Mouse (Mus musculus) MEL (cell line): ENCODE results near the gene Pam16. TPM values are rescaled to one million over a fixed set of nuclear protein-coding genes. Genes with fewer than 3 reads are reported as not detected.

Experiments used
- DNase-seq: peaks from one replicate; pipeline ENCODE4 v3.0.0; 2011; ENCODE audit warnings: low read depth, low spot score
- H3K27ac ChIP-seq: 2 replicates; pipeline ENCODE4 v1.5.1; 2012; ENCODE audit warnings: low read depth, mild to moderate bottlenecking, control low read depth, low read length, moderate library complexity; ENCODE audit not compliant: control insufficient read depth
- H3K27me3 ChIP-seq, 2 experiments: fragments of 150-350 bp in 1 of 2; sonication (generic) in 1 of 2; 2 replicates each; pipeline ENCODE4 v1.6.1; 2012; ENCODE audit warnings: low read length in 2 of 2, mild to moderate bottlenecking in 2 of 2, improper control_type of control experiment in 1 of 2, moderate library complexity in 1 of 2; ENCODE audit not compliant: insufficient read depth in 2 of 2, control insufficient read depth in 1 of 2
- H3K36me3 ChIP-seq, 2 experiments: 2 replicates each; pipeline ENCODE4 v1.6.1; 2012 to 2014; ENCODE audit warnings: low read length in 2 of 2, improper control_type of control experiment in 1 of 2, inconsistent platforms in 1 of 2, mild to moderate bottlenecking in 1 of 2; ENCODE audit not compliant: insufficient read depth in 2 of 2, control insufficient read depth in 1 of 2
- H3K4me1 ChIP-seq, 2 experiments: fragments of 150-350 bp in 1 of 2; sonication (generic) in 1 of 2; 2 replicates each; pipeline ENCODE4 v1.6.1; 2012; ENCODE audit warnings: low read length in 2 of 2, improper control_type of control experiment in 1 of 2, mild to moderate bottlenecking in 1 of 2; ENCODE audit not compliant: insufficient read depth in 2 of 2, control insufficient read depth in 1 of 2
- H3K4me3 ChIP-seq, 2 experiments: fragments of 150-350 bp in 1 of 2; sonication (generic) in 1 of 2; 2 replicates each; pipeline ENCODE4 v1.5.1; 2012; ENCODE audit warnings: low read depth in 2 of 2, low read length in 2 of 2, mild to moderate bottlenecking in 2 of 2, moderate library complexity in 2 of 2, control low read depth in 1 of 2, improper control_type of control experiment in 1 of 2; ENCODE audit not compliant: control insufficient read depth in 1 of 2, insufficient read depth in 1 of 2
- H3K79me2 ChIP-seq: 2 replicates; pipeline ENCODE4 v1.6.1; 2012; ENCODE audit warnings: mild to moderate bottlenecking, low read length, moderate library complexity; ENCODE audit not compliant: control insufficient read depth, poor library complexity, insufficient read depth
- H3K9ac ChIP-seq: 2 replicates; pipeline ENCODE4 v1.6.1; 2012; ENCODE audit warnings: low read depth, mild to moderate bottlenecking, control low read depth, low read length, moderate library complexity; ENCODE audit not compliant: control insufficient read depth, poor library complexity, severe bottlenecking
- H3K9me3 ChIP-seq: fragments of 150-350 bp; sonication (generic); replicated peaks from 2 replicates; pipeline ENCODE4 v1.6.1; 2012; ENCODE audit warnings: mild to moderate bottlenecking, low read length, improper control_type of control experiment, moderate library complexity; ENCODE audit not compliant: insufficient read depth
- BHLHE40 ChIP-seq: IDR thresholded peaks from 2 replicates; pipeline ENCODE4 v1.6.1; 2012; ENCODE audit warnings: low read depth, mild to moderate bottlenecking, inconsistent platforms, low read length, improper control_type of control experiment, borderline replicate concordance
- CHD1 ChIP-seq: IDR thresholded peaks from 2 replicates; pipeline ENCODE4 v1.6.1; 2012; ENCODE audit warnings: low read depth, mild to moderate bottlenecking, inconsistent platforms, low read length, improper control_type of control experiment
- ELF1 ChIP-seq: IDR thresholded peaks from 2 replicates; pipeline ENCODE4 v1.6.1; 2014; ENCODE audit warnings: low read depth, mild to moderate bottlenecking, inconsistent platforms, low read length, improper control_type of control experiment, moderate library complexity
- EP300 ChIP-seq, 2 experiments: IDR thresholded peaks; 2 replicates each; pipeline ENCODE4 v1.6.1; 2011; ENCODE audit warnings: improper control_type of control experiment in 2 of 2, low read length in 2 of 2, low read depth in 1 of 2, mild to moderate bottlenecking in 1 of 2
- ETS1 ChIP-seq: IDR thresholded peaks from 2 replicates; pipeline ENCODE4 v1.6.1; 2012; ENCODE audit warnings: low read depth, mild to moderate bottlenecking, inconsistent platforms, low read length, improper control_type of control experiment, moderate library complexity
- GATA1 ChIP-seq: IDR thresholded peaks from 2 replicates; pipeline ENCODE4 v1.6.1; 2011; ENCODE audit warnings: low read depth, low read length, improper control_type of control experiment
- HCFC1 ChIP-seq: IDR thresholded peaks from 2 replicates; pipeline ENCODE4 v1.6.1; 2012; ENCODE audit warnings: low read depth, mild to moderate bottlenecking, inconsistent platforms, low read length, improper control_type of control experiment, moderate library complexity
- JUND ChIP-seq: IDR thresholded peaks from 2 replicates; pipeline ENCODE4 v1.6.1; 2011; ENCODE audit warnings: low read depth, mild to moderate bottlenecking, improper control_type of control experiment, low read length
- MAFK ChIP-seq: IDR thresholded peaks from 2 replicates; pipeline ENCODE4 v1.6.1; 2011; ENCODE audit warnings: low read depth, mild to moderate bottlenecking, low read length, improper control_type of control experiment, borderline replicate concordance
- MEF2A ChIP-seq: IDR thresholded peaks from 2 replicates; pipeline ENCODE4 v1.6.1; 2014; ENCODE audit warnings: low read depth, mild to moderate bottlenecking, inconsistent platforms, low read length, improper control_type of control experiment; ENCODE audit not compliant: poor library complexity, insufficient replicate concordance, severe bottlenecking; ENCODE audit errors: extremely low read depth
- MYB ChIP-seq: IDR thresholded peaks from 2 replicates; pipeline ENCODE4 v1.6.1; 2011; ENCODE audit warnings: mild to moderate bottlenecking, low read depth, low read length, improper control_type of control experiment
- MYC ChIP-seq: IDR thresholded peaks from 2 replicates; pipeline ENCODE4 v1.6.1; 2011; ENCODE audit warnings: low read depth, mild to moderate bottlenecking, low read length, improper control_type of control experiment, moderate library complexity
- POLR2AphosphoS2 ChIP-seq: IDR thresholded peaks from 2 replicates; pipeline ENCODE4 v1.6.1; 2011; ENCODE audit warnings: low read length, improper control_type of control experiment
- RCOR1 ChIP-seq: IDR thresholded peaks from 2 replicates; pipeline ENCODE4 v1.6.1; 2012; ENCODE audit warnings: low read depth, mild to moderate bottlenecking, inconsistent platforms, low read length, improper control_type of control experiment
- SMC3 ChIP-seq: IDR thresholded peaks from 2 replicates; pipeline ENCODE4 v1.6.1; 2011; ENCODE audit warnings: low read depth, low read length, improper control_type of control experiment
- TBP ChIP-seq: IDR thresholded peaks from 2 replicates; pipeline ENCODE4 v1.8.0; 2011; ENCODE audit warnings: low read depth, low read length, improper control_type of control experiment
- TCF12 ChIP-seq: IDR thresholded peaks from 2 replicates; pipeline ENCODE4 v1.6.1; 2014; ENCODE audit warnings: low read depth, mild to moderate bottlenecking, inconsistent platforms, low read length, improper control_type of control experiment, moderate library complexity
- UBTF ChIP-seq: IDR thresholded peaks from 2 replicates; pipeline ENCODE4 v1.6.1; 2012; ENCODE audit warnings: low read depth, mild to moderate bottlenecking, inconsistent platforms, low read length, improper control_type of control experiment, moderate library complexity, borderline replicate concordance; ENCODE audit not compliant: insufficient read depth
- ZC3H11A ChIP-seq: IDR thresholded peaks from 2 replicates; pipeline ENCODE4 v1.6.1; 2012; ENCODE audit warnings: low read depth, mild to moderate bottlenecking, inconsistent platforms, low read length, improper control_type of control experiment
- ZKSCAN1 ChIP-seq: IDR thresholded peaks from 2 replicates; pipeline ENCODE4 v1.6.1; 2012; ENCODE audit warnings: low read depth, mild to moderate bottlenecking, inconsistent platforms, low read length, improper control_type of control experiment, moderate library complexity
- polyA plus RNA-seq, 2 experiments: library from polyadenylated mRNA; stranded (reverse) in 1 of 2; unstranded in 1 of 2; fragments of >175 nt in 1 of 2; fragments of >200 nt in 1 of 2; gene quantifications; 2 replicates each; pipeline versions ENCODE4 v1.2.1 to v1.2.4; 2012; ENCODE audit warnings: low replicate concordance in 2 of 2, low read depth in 1 of 2; ENCODE audit not compliant: insufficient read length in 2 of 2, insufficient read depth in 1 of 2, missing spikeins in 1 of 2
- total RNA-seq: library from RNA; depleted of rRNA; stranded (reverse); fragments of 300-350 nt; gene quantifications from 2 replicates; pipeline ENCODE4 v1.2.3, GENCODE M21; 2012

The Pam16 gene
- total and polyA plus RNA-seq, 3 experiments: 13.6 to 121 TPM; not detected in 1

- Histone ChIP-seq H3K36me3 (peaks cover 0 to 2% of the 10 kb centered on the region in 2 experiments; a peak in 2 of 4 replicates), H3K4me1 (no peaks in the 10 kb centered on the region), H3K27ac (no peak overlapping the region), H3K9me3 (no peaks in the 10 kb centered on the region), H3K4me3 (no peak overlapping the region), H3K79me2 (no peaks in the 10 kb centered on the region), H3K9ac (no peak overlapping the region), H3K27me3 (no peaks in the 10 kb centered on the region)
- DNase-seq: no peak
- TF ChIP-seq MYB: no peak
- no peak for TF ChIP-seq SMC3
- TF ChIP-seq ZC3H11A: no peak
- TF ChIP-seq ELF1: no peak
- no peak for TF ChIP-seq ZKSCAN1
- TF ChIP-seq TBP: no peak
- TF ChIP-seq MEF2A: no peak
- TF ChIP-seq UBTF: no peak
- TF ChIP-seq CHD1: no peak
- TF ChIP-seq TCF12: no peak
- TF ChIP-seq ETS1: no peak
- TF ChIP-seq GATA1: no peak
- no peak for TF ChIP-seq EP300 (IDR thresholded peaks at IDR 0.05; ENCODE audit: low read depth in 1 of 2, low read length in 2 of 2)
Observed at GRCm38 (mm10) chr16:4659326-4659725, 34.5 kb upstream of the Pam16 start.

GRCm38 (mm10) chr16:4658781-4659245 is 34.0 kb upstream of the Pam16 start:
- H3K9ac ChIP-seq: no peak overlapping the region
- H3K36me3 ChIP-seq: peaks cover 0 to 2% of the 10 kb centered on the region in 2 experiments; a peak in 2 of 4 replicates

GRCm38 (mm10) chr16:4656571-4657081 is 31.8 kb upstream of the Pam16 start:
- Histone ChIP-seq H3K27me3 (no peaks in the 10 kb centered on the region), H3K79me2 (no peaks in the 10 kb centered on the region), H3K4me3 (no peak overlapping the region), H3K27ac (no peak overlapping the region), H3K9ac (no peak overlapping the region), H3K4me1 (no peaks in the 10 kb centered on the region), H3K9me3 (no peaks in the 10 kb centered on the region), H3K36me3 (peaks cover 0 to 2% of the 10 kb centered on the region in 2 experiments; a peak in 1 of 4 replicates)
- DNase-seq: no peak
- no peak for TF ChIP-seq CHD1
- TF ChIP-seq BHLHE40: no peak
- no peak for TF ChIP-seq TBP
- TF ChIP-seq MYC: no peak
- TF ChIP-seq MAFK: no peak
- no peak for TF ChIP-seq RCOR1
- no peak for TF ChIP-seq HCFC1
- no peak for TF ChIP-seq ELF1

More at GRCm38 (mm10) chr16:4658781-4659245, 34.0 kb upstream of the Pam16 start:
- H3K27ac ChIP-seq: no peak overlapping the region
- H3K9me3 ChIP-seq: no peaks in the 10 kb centered on the region
- no peak for TF ChIP-seq JUND
- no peak for TF ChIP-seq POLR2AphosphoS2
- H3K79me2 ChIP-seq: no peaks in the 10 kb centered on the region
- DNase-seq: no peak
- no peaks in the 10 kb centered on the region for H3K4me1 ChIP-seq
- H3K4me3 ChIP-seq: no peak overlapping the region
- no peaks in the 10 kb centered on the region for H3K27me3 ChIP-seq
